Mouse (Mus musculus) ES-Bruce4 (cell line): ENCODE data around the gene Acsbg1. TPM values are rescaled to one million over a fixed set of nuclear protein-coding genes. Genes with fewer than 3 reads are reported as not detected.

Experiments
- H3K27ac ChIP-seq: 2 replicates; pipeline ENCODE4 v1.5.1; 2012; ENCODE audit warnings: low read length, inconsistent platforms; ENCODE audit not compliant: insufficient read depth
- H3K27me3 ChIP-seq: 2 replicates; pipeline ENCODE4 v1.6.1; 2012; ENCODE audit warnings: mild to moderate bottlenecking, low read length, inconsistent platforms; ENCODE audit not compliant: control insufficient read depth, poor library complexity, insufficient read depth, severe bottlenecking
- H3K36me3 ChIP-seq: 2 replicates; pipeline ENCODE4 v1.6.1; 2012; ENCODE audit warnings: inconsistent platforms, mild to moderate bottlenecking, low read length, moderate library complexity; ENCODE audit not compliant: control insufficient read depth, poor library complexity, insufficient read depth, severe bottlenecking
- H3K4me1 ChIP-seq: one replicate; pipeline ENCODE4 v1.8.1; 2011; ENCODE audit warnings: low read length; ENCODE audit not compliant: control insufficient read depth, insufficient read depth
- H3K4me3 ChIP-seq: 2 replicates; pipeline ENCODE4 v1.5.1; 2011; ENCODE audit warnings: low read depth, mild to moderate bottlenecking, low read length
- H3K9ac ChIP-seq: 2 replicates; pipeline ENCODE4 v1.6.1; 2012; ENCODE audit warnings: low read depth, mild to moderate bottlenecking, inconsistent platforms; ENCODE audit not compliant: poor library complexity, severe bottlenecking
- H3K9me3 ChIP-seq: replicated peaks from 2 replicates; pipeline ENCODE4 v1.6.1; 2012; ENCODE audit warnings: mild to moderate bottlenecking, low read length, inconsistent platforms; ENCODE audit not compliant: control insufficient read depth, poor library complexity, insufficient read depth, severe bottlenecking
- CTCF ChIP-seq: IDR thresholded peaks from one replicate; pipeline ENCODE4 v1.8.1; 2011; ENCODE audit warnings: low read depth, low read length
- EP300 ChIP-seq: IDR thresholded peaks from 2 replicates; pipeline ENCODE4 v1.6.1; 2011; ENCODE audit warnings: low read depth, low read length; ENCODE audit not compliant: insufficient read depth
- POLR2A ChIP-seq: IDR thresholded peaks from one replicate; pipeline ENCODE4 v1.8.1; 2011; ENCODE audit warnings: low read length; ENCODE audit not compliant: insufficient read depth
- polyA plus RNA-seq: library from polyadenylated mRNA; stranded (reverse); fragments of >200 nt; gene quantifications from 2 replicates; pipeline ENCODE4 v1.2.4, GENCODE M21; 2011; ENCODE audit warnings: low read depth; ENCODE audit not compliant: missing spikeins, insufficient read depth, insufficient read length

The Acsbg1 gene
- 0.61 TPM in 1 of 2 replicates, not detected in the other for polyA plus RNA-seq

DNA sequence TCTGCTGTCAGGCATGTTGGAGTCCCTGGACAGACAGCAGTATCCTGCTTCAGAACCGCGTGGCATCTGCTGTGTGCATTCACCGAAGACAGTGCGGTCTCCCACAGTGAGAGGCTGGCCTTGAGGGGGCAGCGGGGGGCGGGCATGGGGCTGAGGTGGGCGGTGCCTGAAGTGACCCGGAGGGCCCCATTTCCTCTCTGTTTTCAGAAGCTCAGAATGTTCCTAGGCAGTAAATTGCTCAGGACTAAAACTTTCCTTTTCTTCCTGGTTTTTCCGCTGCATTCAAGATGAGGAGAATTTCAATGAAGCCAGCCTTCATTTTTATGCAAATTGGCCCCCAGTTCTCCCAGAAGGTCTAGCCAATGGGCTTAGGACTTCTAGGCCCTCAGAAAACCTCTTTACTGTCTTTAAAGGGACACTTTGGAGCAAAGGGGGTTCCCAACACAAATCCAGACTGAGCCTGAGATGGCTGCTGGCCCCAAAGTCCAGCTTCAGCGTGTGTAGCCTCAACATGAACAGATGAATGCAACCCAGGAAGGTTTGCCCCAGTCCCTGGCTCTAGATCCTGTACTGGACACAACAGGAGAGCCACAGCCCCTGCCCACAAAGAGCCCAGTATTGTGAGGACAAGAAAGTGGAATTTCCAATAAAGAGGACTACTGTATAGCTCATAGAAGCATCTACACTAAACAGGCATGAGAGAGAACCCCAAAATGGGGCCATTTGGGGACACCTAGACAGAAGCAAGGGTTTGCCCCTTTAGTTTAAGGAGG lies at the start of gene Acsbg1:
Gene Acsbg1, minus strand, starts transcription at position 266 of the 773 bp plus-strand sequence.
- Histone ChIP-seq H3K4me3 (no peak within 1 kb of the TSS), H3K27me3 (no peaks in the 10 kb centered on the region), H3K4me1 (no peaks in the 10 kb centered on the region), H3K27ac (no peak within 1 kb of the TSS), H3K9me3 (0 out of 2 replicates have a peak, but pooled peaks cover 3% of the 10 kb centered on the region), H3K36me3 (no peaks in the 10 kb centered on the region), H3K9ac (no peak within 1 kb of the TSS)
- TF ChIP-seq POLR2A: no peak
- no peak for TF ChIP-seq CTCF
- TF ChIP-seq EP300: no peak

DNA sequence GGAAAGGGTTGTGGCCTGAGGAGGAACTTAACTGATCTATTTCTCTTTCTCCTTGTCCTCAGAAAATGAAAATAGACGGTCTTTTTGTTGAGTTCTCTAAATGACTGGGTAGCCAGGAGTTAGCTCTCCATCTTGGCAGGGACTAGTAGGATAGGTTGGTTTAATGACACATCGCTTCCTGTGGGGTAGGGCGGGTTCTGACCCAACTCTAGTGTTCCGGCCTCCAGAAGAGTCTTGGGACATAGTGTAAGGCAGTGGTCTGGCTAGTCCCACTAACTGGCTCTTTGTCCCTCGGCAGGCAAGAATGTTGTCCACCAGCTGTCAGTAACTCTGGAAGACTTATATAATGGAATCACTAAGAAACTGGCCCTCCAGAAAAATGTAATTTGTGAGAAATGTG lies 46.4 kb upstream of the Acsbg1 start:
- H3K9me3 ChIP-seq: no peaks in the 10 kb centered on the region
- H3K4me1 ChIP-seq: no peaks in the 10 kb centered on the region
- no peak overlapping the region for H3K9ac ChIP-seq
- H3K4me3 ChIP-seq: no peak overlapping the region
- no peaks in the 10 kb centered on the region for H3K36me3 ChIP-seq
- TF ChIP-seq CTCF (no peak), EP300 (no peak), POLR2A (no peak)
- no peaks in the 10 kb centered on the region for H3K27me3 ChIP-seq
- no peak overlapping the region for H3K27ac ChIP-seq

DNA sequence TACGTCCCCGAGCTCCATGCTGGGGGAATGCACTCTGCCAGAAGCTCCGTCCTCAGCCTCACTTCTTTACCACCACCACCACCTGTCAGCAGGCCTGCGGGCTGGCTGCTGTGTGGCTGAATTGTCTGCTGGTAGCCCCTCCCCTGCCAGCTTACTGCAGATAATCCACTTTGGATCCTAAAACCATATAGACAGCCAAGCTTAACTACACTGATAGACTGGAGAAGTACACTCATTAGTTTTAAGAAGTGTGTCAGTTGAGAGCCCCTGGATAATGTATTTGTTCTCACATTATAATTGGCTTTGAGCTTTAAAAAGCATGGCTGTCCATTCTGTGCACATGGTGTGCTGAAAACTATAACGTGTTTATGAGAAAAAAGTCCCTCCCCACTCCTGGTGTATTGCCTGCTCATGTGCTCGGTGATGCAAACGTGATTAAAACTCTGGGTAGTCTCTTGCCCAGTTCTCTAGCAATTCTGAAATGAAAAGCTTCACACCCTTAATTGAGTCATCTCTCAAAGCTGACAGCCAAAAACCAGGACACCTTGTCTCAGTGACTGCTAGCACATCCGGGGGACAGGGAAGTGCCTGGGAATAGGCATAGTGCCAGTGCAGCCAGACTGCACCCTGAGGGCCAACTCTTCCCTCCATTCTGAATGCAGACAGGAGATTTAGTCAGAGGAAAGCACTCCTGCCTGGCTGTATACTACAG lies 45.8 kb upstream of the Acsbg1 start:
- TF ChIP-seq EP300 (no peak), CTCF (no peak), POLR2A (no peak)
- Histone ChIP-seq H3K4me1 (no peaks in the 10 kb centered on the region), H3K9me3 (no peaks in the 10 kb centered on the region), H3K36me3 (no peaks in the 10 kb centered on the region), H3K27me3 (no peaks in the 10 kb centered on the region), H3K9ac (no peak overlapping the region), H3K27ac (no peak overlapping the region), H3K4me3 (no peak overlapping the region)

DNA sequence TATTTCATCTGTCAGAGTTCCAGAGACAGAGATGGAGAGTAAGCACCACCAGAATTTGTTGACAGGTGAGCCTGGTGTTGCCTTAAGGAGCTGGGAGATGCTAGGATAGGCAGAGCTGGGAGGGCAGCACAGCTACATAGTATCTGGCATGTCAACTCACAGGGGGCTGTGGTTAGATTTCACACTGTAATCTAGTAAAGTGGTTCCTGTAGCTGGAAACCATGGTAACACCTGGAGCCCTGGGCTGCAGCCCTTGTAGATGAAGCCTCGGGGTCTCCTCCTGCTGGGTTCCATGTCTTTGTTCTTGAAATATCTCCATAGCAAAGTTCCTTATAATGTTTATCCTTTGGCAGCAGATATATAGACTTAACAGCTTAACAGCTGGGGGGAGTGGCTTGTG lies 43.9 kb upstream of the Acsbg1 start:
- TF ChIP-seq EP300 (no peak), CTCF (no peak), POLR2A (no peak)
- H3K9me3 ChIP-seq: no peaks in the 10 kb centered on the region
- H3K36me3 ChIP-seq: no peaks in the 10 kb centered on the region
- H3K4me3 ChIP-seq: no peak overlapping the region
- no peak overlapping the region for H3K9ac ChIP-seq
- H3K27ac ChIP-seq: no peak overlapping the region
- peaks cover 3% of the 10 kb centered on the region; the same call in 1 of the 2 replicates for H3K27me3 ChIP-seq
- no peaks in the 10 kb centered on the region for H3K4me1 ChIP-seq

DNA sequence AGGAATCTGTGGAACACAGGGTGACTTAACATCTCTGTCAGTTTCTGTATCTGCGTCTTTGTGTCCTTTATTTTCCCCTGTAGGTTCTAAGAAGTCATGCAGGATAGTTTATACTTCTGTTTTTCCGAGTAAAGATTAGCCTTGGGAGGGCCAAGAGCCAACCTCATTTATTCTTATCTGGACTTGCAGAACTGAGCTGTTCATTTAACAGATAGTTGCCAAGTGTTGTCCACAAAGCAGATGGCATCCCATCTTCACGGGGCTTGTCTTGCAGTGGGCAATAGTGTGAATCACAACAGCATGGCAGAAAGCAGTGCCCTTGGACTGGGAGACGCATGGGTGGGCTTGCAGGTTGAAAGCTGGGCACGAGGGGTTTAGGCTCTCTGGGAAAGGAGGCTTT lies 42.7 kb upstream of the Acsbg1 start:
- no peaks in the 10 kb centered on the region for H3K36me3 ChIP-seq
- H3K4me1 ChIP-seq: no peaks in the 10 kb centered on the region
- H3K4me3 ChIP-seq: no peak overlapping the region
- TF ChIP-seq EP300 (no peak), POLR2A (no peak), CTCF (no peak)
- peaks cover 14% of the 10 kb centered on the region for H3K27me3 ChIP-seq
- H3K9me3 ChIP-seq: no peaks in the 10 kb centered on the region
- H3K27ac ChIP-seq: no peak overlapping the region
- H3K9ac ChIP-seq: no peak overlapping the region

DNA sequence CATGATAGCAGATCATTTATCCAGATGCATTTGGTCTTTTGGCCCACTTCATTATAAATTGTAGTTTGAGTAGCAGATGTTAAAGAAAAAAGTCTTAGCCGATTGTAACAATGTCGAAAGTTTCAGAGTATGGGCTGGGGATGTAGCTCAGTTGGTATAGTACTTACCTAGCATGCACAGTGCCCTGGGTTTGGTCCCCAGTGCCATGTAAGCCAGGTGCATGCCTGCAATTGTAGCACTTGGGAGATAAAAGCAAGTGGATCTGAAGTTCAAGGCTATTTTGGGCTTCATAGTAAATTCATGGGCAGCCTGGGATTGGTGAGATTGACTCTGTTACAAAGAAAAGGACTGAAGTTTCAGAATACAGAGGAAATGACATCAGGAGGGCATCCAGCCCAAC lies 40.9 kb upstream of the Acsbg1 start:
- TF ChIP-seq CTCF: no peak
- no peak for TF ChIP-seq POLR2A
- no peak for TF ChIP-seq EP300
- no peaks in the 10 kb centered on the region for H3K36me3 ChIP-seq
- no peak overlapping the region for H3K4me3 ChIP-seq
- no peaks in the 10 kb centered on the region for H3K9me3 ChIP-seq
- H3K9ac ChIP-seq: no peak overlapping the region
- no peaks in the 10 kb centered on the region for H3K4me1 ChIP-seq
- H3K27me3 ChIP-seq: peaks cover 17% of the 10 kb centered on the region
- H3K27ac ChIP-seq: no peak overlapping the region
